In genomic region chr6:29527361-29528164, GRCm38 (mm10) we compare ENCODE assay signal across 9 mouse cellular contexts. TPM values are rescaled to one million over a fixed set of nuclear protein-coding genes. Genes with fewer than 3 reads are reported as not detected.
DNase-seq lines count a peak whose midpoint lies in the region; ATAC-seq and TF ChIP-seq lines count a peak whose summit lies in the region.
"Had no signal": no experiment of that assay in that cellular context is flagged by ENCODE, and none has a peak within 500 bp of the region (broad histone marks: within the 10 kb centered on the region; RNA-seq: fewer than 3 reads in every experiment).

No protein-coding gene starts in this region.

- H3K9ac ChIP-seq in forebrain, embryonic 13.5 days = no peak overlapping the region
- H3K9ac ChIP-seq in liver, embryonic 12.5 days = no peak overlapping the region
- peak overlapping the region; percentile 35; the same call in 1 of the 2 replicates for H3K9ac ChIP-seq in stomach, embryonic 15.5 days

- peaks cover 20% of the 10 kb centered on the region for H3K4me1 ChIP-seq in testis, adult 2 months (ENCODE audit: control insufficient read depth, insufficient read depth, low read length)
- peaks cover 19% of the 10 kb centered on the region for H3K4me1 ChIP-seq in forebrain, embryonic 13.5 days
- peaks cover 27% of the 10 kb centered on the region for H3K4me1 ChIP-seq in liver, embryonic 12.5 days
- peaks cover 47% of the 10 kb centered on the region for H3K4me1 ChIP-seq in stomach, embryonic 15.5 days

- H3K4me3 ChIP-seq in testis, adult 2 months (ENCODE audit: control insufficient read depth, low read depth, low read length) = peak overlapping the region; percentile 81
- H3K4me3 ChIP-seq in forebrain, embryonic 13.5 days = peak overlapping the region; percentile 52
- peak overlapping the region; percentile 57 for H3K4me3 ChIP-seq in liver, embryonic 12.5 days
- H3K4me3 ChIP-seq in stomach, embryonic 15.5 days (replicated peaks) = peak overlapping the region; percentile 52

- H3K4me2 ChIP-seq in forebrain, embryonic 13.5 days = peak overlapping the region; percentile 96
- peak overlapping the region; percentile 76 for H3K4me2 ChIP-seq in liver, embryonic 12.5 days
- peak overlapping the region; percentile 94 for H3K4me2 ChIP-seq in stomach, embryonic 15.5 days

- no peak for DNase-seq in testis, postnatal 14 days (ENCODE audit: low spot score)
- no peak for DNase-seq in right cerebral cortex, postnatal 10 days (ENCODE audit: low spot score in 2 of 2)
- no peak for DNase-seq in Muller cell, postnatal 12 days (ENCODE audit: inconsistent ontology term)
- no peak for DNase-seq in layer of hippocampus, adult 8-10 months (ENCODE audit: low spot score in 2 of 2)

- no peak for ATAC-seq in forebrain, embryonic 13.5 days
- no peak for ATAC-seq in liver, embryonic 12.5 days
- peak; percentile 54; the same call in 1 of the 2 replicates for ATAC-seq in stomach, embryonic 15.5 days (ENCODE audit: insufficient read depth, low FRiP score, low read depth)

- H3K27me3 ChIP-seq in testis, adult 2 months (ENCODE audit: control insufficient read depth, insufficient read depth, low read length) = peaks cover 2% of the 10 kb centered on the region; the same call in 1 of the 2 replicates
- peaks cover 73% of the 10 kb centered on the region for H3K27me3 ChIP-seq in forebrain, embryonic 13.5 days
- H3K27me3 ChIP-seq in liver, embryonic 12.5 days (replicated peaks) = peaks cover 79% of the 10 kb centered on the region
- peaks cover 19% of the 10 kb centered on the region for H3K27me3 ChIP-seq in stomach, embryonic 15.5 days (replicated peaks)

- no peaks in the 10 kb centered on the region for H3K36me3 ChIP-seq in testis, adult 2 months (ENCODE audit: control insufficient read depth, insufficient read depth, low read length)
- no peaks in the 10 kb centered on the region for H3K36me3 ChIP-seq in forebrain, embryonic 13.5 days (ENCODE audit: poor library complexity, severe bottlenecking)
- no peaks in the 10 kb centered on the region for H3K36me3 ChIP-seq in liver, embryonic 12.5 days
- no peaks in the 10 kb centered on the region for H3K36me3 ChIP-seq in stomach, embryonic 15.5 days

- no peaks in the 10 kb centered on the region for H3K9me3 ChIP-seq in forebrain, embryonic 13.5 days (replicated peaks)
- H3K9me3 ChIP-seq in liver, embryonic 12.5 days (replicated peaks) = no peaks in the 10 kb centered on the region
- H3K9me3 ChIP-seq in stomach, embryonic 15.5 days = no peaks in the 10 kb centered on the region

- 5% methylated on average over 33 of the region's 34 CpGs for WGBS in forebrain, embryonic 13.5 days
- 5% methylated on average over 34 of the region's 34 CpGs for WGBS in liver, embryonic 12.5 days (ENCODE audit: insufficient replicate concordance)
- WGBS in stomach, embryonic 15.5 days = 4% methylated on average over 34 of the region's 34 CpGs

- no peak overlapping the region for H3K27ac ChIP-seq in testis, adult 2 months (ENCODE audit: control insufficient read depth, insufficient read depth, low read depth, low read length)
- H3K27ac ChIP-seq in forebrain, embryonic 13.5 days = no peak overlapping the region
- no peak overlapping the region for H3K27ac ChIP-seq in liver, embryonic 12.5 days
- H3K27ac ChIP-seq in stomach, embryonic 15.5 days = no peak overlapping the region

- TF ChIP-seq CTCF in testis, adult 2 months (IDR thresholded peaks at IDR 0.05; ENCODE audit: control insufficient read depth, insufficient read depth, insufficient replicate concordance, low read depth, low read length) = no peak

- no peak for TF ChIP-seq POLR2A in testis, adult 2 months (IDR thresholded peaks at IDR 0.05; ENCODE audit: control insufficient read depth, low read depth, low read length)

RNA-seq across cellular contexts. Expression of gene Irf5, which starts 1.1 kb away (rescaled TPM):
- 0.86 and 1.2 TPM in 2 replicates for polyA plus RNA-seq in testis, adult 2 months (2012; rRNA removed)
- 1.0 and 1.2 TPM in 2 replicates for polyA plus RNA-seq in forebrain, embryonic 13.5 days (2015; fragmentation: Nextera tagmentation; extraction: Ambion mirVana)
- 5.9 and 7.2 TPM in 2 replicates for polyA plus RNA-seq in liver, embryonic 12.5 days (2016; fragmentation: Nextera tagmentation; extraction: Ambion mirVana)
- polyA plus RNA-seq in stomach, embryonic 15.5 days (2015; fragmentation: Nextera tagmentation; extraction: Ambion mirVana) = 8.9 and 11.1 TPM in 2 replicates
- 10 to 100 TPM in 2 of 4 experiments, 1 to 10 TPM in 2; 3.8 to 16.9 (median 12.2) TPM for total RNA-seq in layer of hippocampus, adult 8-10 months (2022)

RNA-seq across cellular contexts. Expression of gene Kcp, which starts 19.8 kb away (rescaled TPM):
- polyA plus RNA-seq in testis, adult 2 months (2012; rRNA removed) = 2.7 and 3.1 TPM in 2 replicates
- polyA plus RNA-seq in forebrain, embryonic 13.5 days (2015; fragmentation: Nextera tagmentation; extraction: Ambion mirVana) = 6.3 and 8.0 TPM in 2 replicates
- 2.8 and 3.2 TPM in 2 replicates for polyA plus RNA-seq in liver, embryonic 12.5 days (2016; fragmentation: Nextera tagmentation; extraction: Ambion mirVana)
- 20.3 and 20.7 TPM in 2 replicates for polyA plus RNA-seq in stomach, embryonic 15.5 days (2015; fragmentation: Nextera tagmentation; extraction: Ambion mirVana)
- total RNA-seq in layer of hippocampus, adult 8-10 months (2022) = 1 to 10 TPM; 1.4 to 3.5 (median 1.8) TPM

RNA-seq across cellular contexts. Expression of gene Atp6v1fnb, which starts 56.3 kb away (rescaled TPM):
- polyA plus RNA-seq in testis, adult 2 months (2012; rRNA removed) = 26.9 and 31.6 TPM in 2 replicates
- polyA plus RNA-seq in forebrain, embryonic 13.5 days (2015; fragmentation: Nextera tagmentation; extraction: Ambion mirVana) = 0.41 and 0.45 TPM in 2 replicates
- polyA plus RNA-seq in liver, embryonic 12.5 days (2016; fragmentation: Nextera tagmentation; extraction: Ambion mirVana) = not detected in 2 replicates
- 0.24 TPM in 1 of 2 replicates, not detected in the other for polyA plus RNA-seq in stomach, embryonic 15.5 days (2015; fragmentation: Nextera tagmentation; extraction: Ambion mirVana)
- total RNA-seq in layer of hippocampus, adult 8-10 months (2022) = under 1 TPM in 2 of 4 experiments, not detected in 2; 0.61 to 0.75 TPM
- polyA plus RNA-seq: erythroblast, embryonic 14.5 days had no signal

Comparison
In these comparisons a context has a peak if more than half of its experiments do, and no peak if none do; other contexts are left out.
1. RNA of gene Atp6v1fnb, which starts 56.3 kb away (polyA plus RNA-seq): 26.9 to 31.6 TPM in testis, adult 2 months; 0.41 to 0.45 TPM in forebrain, embryonic 13.5 days, 0.24 TPM in stomach, embryonic 15.5 days and not detected in liver, embryonic 12.5 days; every median in the first group is over 10 times any median in the second.
2. Peak in every context shown above with its lines, with median percentiles within 50 percentile points of each other: H3K4me3 ChIP-seq and H3K4me2 ChIP-seq.